Mouse (Mus musculus): ENCODE measurements around the gene Arl14ep.

DNA sequence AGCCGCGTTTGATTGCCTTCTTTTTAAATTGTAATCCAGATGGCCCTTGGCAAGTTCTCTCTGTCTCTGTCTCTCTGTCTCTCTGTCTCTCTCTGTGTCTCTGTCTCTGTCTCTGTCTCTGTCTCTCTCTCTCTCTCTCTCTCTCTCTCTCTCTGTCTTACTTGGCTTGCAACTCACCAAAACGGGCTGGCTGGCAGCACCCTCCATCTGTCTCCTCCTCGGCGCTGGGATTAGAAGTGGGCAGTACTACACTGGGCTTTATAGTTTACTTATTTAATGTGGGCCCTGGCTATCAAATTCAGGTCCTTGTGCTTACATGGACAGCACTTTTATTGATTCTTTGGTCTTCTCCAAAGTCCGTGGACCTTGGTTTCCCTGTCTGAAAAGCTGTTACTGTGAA lies 18.1 kb downstream of the Arl14ep start:
- TF ChIP-seq CTCF (IDR thresholded peaks at IDR 0.05; ENCODE audit: borderline replicate concordance, insufficient read depth, low read length) (no peak), POLR2A (IDR thresholded peaks at IDR 0.05; ENCODE audit: low read depth, low read length) (no peak)
